Mouse (Mus musculus): Measurements from ENCODE around the gene Phf23. TPM values are rescaled to one million over a fixed set of nuclear protein-coding genes. Genes with fewer than 3 reads are reported as not detected.
"Not testable (repeated sequence)": the region's sequence is repeated elsewhere in the genome, so short reads cannot be mapped to it uniquely, and the experiment has no call there.

The Phf23 gene
- 43.8 and 47.9 TPM in 2 replicates for polyA plus RNA-seq (2015; fragmentation: Nextera tagmentation; extraction: Ambion mirVana)

- Histone ChIP-seq H3K4me1 (peaks cover 44% of the 10 kb centered on the region), H3K4me3 (peak within 1 kb of the TSS; percentile 99), H3K4me2 (peak within 1 kb of the TSS; percentile 70), H3K9me3 (no peaks in the 10 kb centered on the region), H3K9ac (peak within 1 kb of the TSS; percentile 100), H3K36me3 (peaks cover 53% of the 10 kb centered on the region), H3K27me3 (replicated peaks) (no peaks in the 10 kb centered on the region), H3K27ac (replicated peaks) (peak within 1 kb of the TSS; percentile 99)
- peak; percentile 65 for ATAC-seq (ENCODE audit: extremely low read depth, insufficient number of reproducible peaks, low FRiP score, low TSS enrichment)
- WGBS = under 1% methylated on average over 35 of the region's 36 CpGs
These were observed at the start of gene Phf23 for GRCm38 (mm10) chr11:69995391-69995960. Gene Phf23 (plus strand): TSS chr11:69995777.

GRCm38 (mm10) chr11:69945997-69946891, 49.3 kb upstream of the Phf23 start:
- Histone ChIP-seq H3K27ac (replicated peaks) (peak overlapping the region; percentile 95), H3K4me3 (peak overlapping the region; percentile 70), H3K4me2 (peak overlapping the region; percentile 89), H3K36me3 (peaks cover 45% of the 10 kb centered on the region), H3K4me1 (peaks cover 31% of the 10 kb centered on the region), H3K9me3 (no peaks in the 10 kb centered on the region), H3K27me3 (replicated peaks) (peaks cover 24% of the 10 kb centered on the region), H3K9ac (peak overlapping the region; percentile 83)
- 81% methylated on average over 18 of the region's 18 CpGs for WGBS
- no peak for ATAC-seq (ENCODE audit: extremely low read depth, insufficient number of reproducible peaks, low FRiP score, low TSS enrichment)

GRCm38 (mm10) chr11:69947337-69948065, 48.1 kb upstream of the Phf23 start:
- 2% methylated on average over 29 of the region's 29 CpGs for WGBS
- peak; percentile 57; the same call in 1 of the 2 replicates for ATAC-seq (ENCODE audit: extremely low read depth, insufficient number of reproducible peaks, low FRiP score, low TSS enrichment)
- peaks cover 35% of the 10 kb centered on the region for H3K36me3 ChIP-seq

GRCm38 (mm10) chr11:69948066-69948762, 47.4 kb upstream of the Phf23 start, which contains the start of gene Slc2a4:
Gene Slc2a4 (minus strand): TSS chr11:69948188.
- Histone ChIP-seq H3K27ac (replicated peaks) (peak within 1 kb of the TSS; percentile 95), H3K4me1 (peaks cover 36% of the 10 kb centered on the region), H3K36me3 (peaks cover 28% of the 10 kb centered on the region), H3K9me3 (no peaks in the 10 kb centered on the region), H3K27me3 (replicated peaks) (peaks cover 23% of the 10 kb centered on the region), H3K9ac (peak within 1 kb of the TSS; percentile 83), H3K4me2 (peak within 1 kb of the TSS; percentile 89), H3K4me3 (peak within 1 kb of the TSS; percentile 70)
- ATAC-seq (ENCODE audit: extremely low read depth, insufficient number of reproducible peaks, low FRiP score, low TSS enrichment) = peak; percentile 91
- WGBS = under 1% methylated on average over 34 of the region's 34 CpGs

More at GRCm38 (mm10) chr11:69947337-69948065, 48.1 kb upstream of the Phf23 start:
- Histone ChIP-seq H3K9ac (peak overlapping the region; percentile 83), H3K4me2 (peak overlapping the region; percentile 89), H3K9me3 (no peaks in the 10 kb centered on the region), H3K27ac (replicated peaks) (peak overlapping the region; percentile 95), H3K27me3 (replicated peaks) (peaks cover 31% of the 10 kb centered on the region), H3K4me1 (peaks cover 31% of the 10 kb centered on the region), H3K4me3 (peak overlapping the region; percentile 70)

GRCm38 (mm10) chr11:69948763-69949150, 46.8 kb upstream of the Phf23 start:
- peak; percentile 13; the same call in 1 of the 2 replicates for ATAC-seq (ENCODE audit: extremely low read depth, insufficient number of reproducible peaks, low FRiP score, low TSS enrichment)
- H3K4me2 ChIP-seq = peak overlapping the region; percentile 89
- H3K36me3 ChIP-seq = peaks cover 23% of the 10 kb centered on the region
- H3K4me1 ChIP-seq = peaks cover 41% of the 10 kb centered on the region
- H3K4me3 ChIP-seq = peak overlapping the region; percentile 70
- H3K9ac ChIP-seq = peak overlapping the region; percentile 83
- WGBS = 0% methylated on average over 14 of the region's 14 CpGs
- H3K9me3 ChIP-seq = no peaks in the 10 kb centered on the region
- peak overlapping the region; percentile 95 for H3K27ac ChIP-seq (replicated peaks)
- peaks cover 22% of the 10 kb centered on the region for H3K27me3 ChIP-seq (replicated peaks)

- ATAC-seq (ENCODE audit: extremely low read depth, insufficient number of reproducible peaks, low FRiP score, low TSS enrichment) = no peak
- Histone ChIP-seq H3K36me3 (peaks cover 2% of the 10 kb centered on the region; the same call in 1 of the 2 replicates), H3K27ac (replicated peaks) (no peak overlapping the region), H3K4me2 (no peak overlapping the region), H3K4me1 (peaks cover 32% of the 10 kb centered on the region), H3K4me3 (no peak overlapping the region), H3K9me3 (no peaks in the 10 kb centered on the region), H3K27me3 (replicated peaks) (peaks cover 23% of the 10 kb centered on the region), H3K9ac (no peak overlapping the region)
- 36% methylated on average over 4 of the region's 4 CpGs for WGBS
These were observed 44.6 kb upstream of the Phf23 start for GRCm38 (mm10) chr11:69950807-69951459.

- 34% methylated on average over 1 of the region's 1 CpGs for WGBS
- Histone ChIP-seq H3K4me2 (no peak overlapping the region), H3K27me3 (replicated peaks) (peaks cover 30% of the 10 kb centered on the region), H3K4me1 (peaks cover 19% of the 10 kb centered on the region), H3K9me3 (no peaks in the 10 kb centered on the region), H3K36me3 (no peaks in the 10 kb centered on the region), H3K4me3 (no peak overlapping the region), H3K9ac (no peak overlapping the region), H3K27ac (replicated peaks) (no peak overlapping the region)
- no peak for ATAC-seq (ENCODE audit: extremely low read depth, insufficient number of reproducible peaks, low FRiP score, low TSS enrichment)
These were observed 43.3 kb upstream of the Phf23 start for GRCm38 (mm10) chr11:69952274-69952673.

- Histone ChIP-seq H3K9me3 (no peaks in the 10 kb centered on the region), H3K9ac (peak overlapping the region; percentile 21; the same call in 1 of the 2 replicates), H3K4me2 (no peak overlapping the region; the same call in 1 of the 2 replicates), H3K4me1 (peaks cover 14% of the 10 kb centered on the region), H3K4me3 (no peak overlapping the region), H3K27ac (replicated peaks) (no peak overlapping the region), H3K27me3 (replicated peaks) (peaks cover 34% of the 10 kb centered on the region), H3K36me3 (no peaks in the 10 kb centered on the region)
- no peak for ATAC-seq (ENCODE audit: extremely low read depth, insufficient number of reproducible peaks, low FRiP score, low TSS enrichment)
- WGBS = 31% methylated on average over 11 of the region's 11 CpGs
These were observed 42.2 kb upstream of the Phf23 start for GRCm38 (mm10) chr11:69953267-69953915.

GRCm38 (mm10) chr11:69955618-69956017, 40.0 kb upstream of the Phf23 start:
- not testable (repeated sequence) for H3K4me2 ChIP-seq; H3K36me3 ChIP-seq; H3K4me3 ChIP-seq; H3K9ac ChIP-seq; H3K9me3 ChIP-seq; H3K4me1 ChIP-seq; H3K27ac ChIP-seq (replicated peaks); ATAC-seq (ENCODE audit: extremely low read depth, insufficient number of reproducible peaks, low FRiP score, low TSS enrichment)
- H3K27me3 ChIP-seq (replicated peaks) = peaks cover 48% of the 10 kb centered on the region
- 69% methylated on average over 4 of the region's 4 CpGs for WGBS

GRCm38 (mm10) chr11:69956218-69956617, 39.4 kb upstream of the Phf23 start:
- 53% methylated on average over 1 of the region's 1 CpGs for WGBS
- H3K4me3 ChIP-seq = no peak overlapping the region
- peaks cover 10% of the 10 kb centered on the region; the same call in 1 of the 2 replicates for H3K4me1 ChIP-seq
- H3K36me3 ChIP-seq = no peaks in the 10 kb centered on the region
- no peak overlapping the region for H3K27ac ChIP-seq (replicated peaks)
- H3K4me2 ChIP-seq = no peak overlapping the region
- no peak overlapping the region for H3K9ac ChIP-seq
- H3K27me3 ChIP-seq (replicated peaks) = peaks cover 48% of the 10 kb centered on the region
- no peaks in the 10 kb centered on the region for H3K9me3 ChIP-seq
- no peak for ATAC-seq (ENCODE audit: extremely low read depth, insufficient number of reproducible peaks, low FRiP score, low TSS enrichment)
